Mouse (Mus musculus) liver, embryonic 14.5 days (tissue): ENCODE measurements around the gene Snai3.

Experiments
- CTCF ChIP-seq: IDR thresholded peaks from 2 replicates; pipeline ENCODE4 v1.5.1; 2016; ENCODE audit warnings: antibody characterized with exemption, low read depth, control low read depth
- EP300 ChIP-seq: IDR thresholded peaks from 2 replicates; pipeline ENCODE4 v1.6.1; 2016; ENCODE audit warnings: antibody characterized with exemption, low read depth

DNA sequence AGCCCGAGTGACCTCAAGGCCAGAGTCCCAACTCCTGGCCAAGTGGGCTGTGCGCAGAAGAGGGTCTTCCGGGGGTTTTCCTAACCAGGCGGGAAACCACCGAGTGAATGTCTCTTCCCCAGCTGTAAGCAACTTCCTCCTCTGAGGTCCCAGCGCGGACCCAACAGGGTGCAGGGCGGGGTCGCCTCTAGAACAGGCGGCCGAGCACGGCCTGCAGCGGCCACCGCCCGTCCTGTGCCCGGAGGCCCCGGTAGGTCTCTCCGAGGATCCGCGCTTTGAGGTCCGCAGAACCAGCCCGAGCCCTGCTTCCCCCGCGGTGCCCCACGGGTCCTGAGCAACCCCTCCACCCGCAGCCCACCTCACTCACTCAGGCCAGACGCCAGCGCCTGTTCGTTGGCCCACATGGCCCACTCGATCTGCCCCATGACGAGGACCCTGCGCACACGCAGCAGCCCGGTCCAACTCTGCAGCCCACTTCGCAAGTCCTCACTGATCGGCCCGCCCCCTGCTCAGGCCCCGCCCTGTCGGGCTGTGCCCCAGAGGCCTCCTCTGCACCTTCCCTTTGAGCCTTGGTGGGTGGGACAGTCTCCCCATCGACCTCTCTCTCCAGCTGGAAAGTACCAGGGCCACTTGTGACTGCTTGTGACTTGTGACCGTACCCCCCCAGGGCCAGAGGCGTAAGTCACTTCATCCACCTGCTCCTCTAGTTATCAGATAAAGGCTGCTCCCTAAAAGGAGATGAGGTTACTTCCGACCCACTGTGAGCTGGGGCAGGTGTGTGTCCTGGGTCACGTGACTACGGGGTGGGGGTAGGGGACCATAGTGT lies 27.9 kb downstream of the Snai3 start, which contains the start of gene Cyba:
- TF ChIP-seq CTCF (no peak), EP300 (no peak)
